Mouse (Mus musculus): ENCODE data around the gene Kmo. TPM values are rescaled to one million over a fixed set of nuclear protein-coding genes. Genes with fewer than 3 reads are reported as not detected.

Gene Kmo
- polyA plus RNA-seq, 1 experiment from 2014 or later: 26.5 TPM

DNA sequence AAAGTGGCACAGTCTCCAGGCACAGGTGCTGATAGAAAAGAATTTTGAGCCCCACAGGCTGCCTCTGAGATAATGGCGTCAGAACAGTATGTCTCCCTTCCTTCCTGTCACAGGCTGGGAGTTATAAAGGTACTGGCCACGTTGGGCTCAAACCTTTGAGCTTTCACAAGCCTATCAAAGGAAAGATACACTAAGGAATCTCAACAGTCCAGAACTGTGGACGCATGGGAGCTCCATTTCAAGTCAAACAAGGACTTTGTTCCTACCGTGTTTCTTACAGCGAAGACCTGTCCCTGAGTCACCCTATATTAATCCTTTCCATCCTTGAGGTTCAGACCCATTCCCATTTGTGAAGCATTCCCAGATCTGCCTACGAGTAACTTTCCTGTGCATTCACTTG is 57.3 kb downstream of the Kmo start:
- H3K4me3 ChIP-seq (ENCODE audit: low read depth, low read length): no peak overlapping the region
- no peaks in the 10 kb centered on the region for H3K9me3 ChIP-seq (ENCODE audit: low read length)
- no peak for DNase-seq
- H3K27me3 ChIP-seq (ENCODE audit: insufficient read depth, low read length): no peaks in the 10 kb centered on the region
- WGBS (ENCODE audit: insufficient replicate concordance): 74% methylated on average over 6 of the region's 6 CpGs
- H3K4me2 ChIP-seq (ENCODE audit: low read depth, low read length): no peak overlapping the region
- no peaks in the 10 kb centered on the region for H3K36me3 ChIP-seq (replicated peaks; ENCODE audit: insufficient read depth, low read length)
- H3K27ac ChIP-seq (ENCODE audit: low read depth): no peak overlapping the region
- TF ChIP-seq CTCF (IDR thresholded peaks at IDR 0.05; ENCODE audit: low read depth) (no peak), EP300 (IDR thresholded peaks at IDR 0.05; ENCODE audit: low read depth) (no peak)
- H3K4me1 ChIP-seq (ENCODE audit: insufficient read depth): no peaks in the 10 kb centered on the region
- ATAC-seq: no peak
- no peak overlapping the region for H3K9ac ChIP-seq (replicated peaks)

- DNase-seq (no peak), ATAC-seq (no peak)
- Histone ChIP-seq H3K9me3 (ENCODE audit: low read length) (no peaks in the 10 kb centered on the region), H3K4me2 (ENCODE audit: low read depth, low read length) (no peak overlapping the region), H3K27ac (ENCODE audit: low read depth) (no peak overlapping the region), H3K36me3 (replicated peaks; ENCODE audit: insufficient read depth, low read length) (peaks cover 5% of the 10 kb centered on the region; the same call in 1 of the 2 replicates), H3K27me3 (ENCODE audit: insufficient read depth, low read length) (no peaks in the 10 kb centered on the region), H3K9ac (replicated peaks) (no peak overlapping the region), H3K4me3 (ENCODE audit: low read depth, low read length) (no peak overlapping the region), H3K4me1 (ENCODE audit: insufficient read depth) (no peaks in the 10 kb centered on the region)
- 65% methylated on average over 5 of the region's 6 CpGs for WGBS (ENCODE audit: insufficient replicate concordance)
- TF ChIP-seq EP300 (IDR thresholded peaks at IDR 0.05; ENCODE audit: low read depth) (no peak), CTCF (IDR thresholded peaks at IDR 0.05; ENCODE audit: low read depth) (no peak)
Observed at GRCm38 (mm10) chr1:175680995-175681394, 60.8 kb downstream of the Kmo start.

DNA sequence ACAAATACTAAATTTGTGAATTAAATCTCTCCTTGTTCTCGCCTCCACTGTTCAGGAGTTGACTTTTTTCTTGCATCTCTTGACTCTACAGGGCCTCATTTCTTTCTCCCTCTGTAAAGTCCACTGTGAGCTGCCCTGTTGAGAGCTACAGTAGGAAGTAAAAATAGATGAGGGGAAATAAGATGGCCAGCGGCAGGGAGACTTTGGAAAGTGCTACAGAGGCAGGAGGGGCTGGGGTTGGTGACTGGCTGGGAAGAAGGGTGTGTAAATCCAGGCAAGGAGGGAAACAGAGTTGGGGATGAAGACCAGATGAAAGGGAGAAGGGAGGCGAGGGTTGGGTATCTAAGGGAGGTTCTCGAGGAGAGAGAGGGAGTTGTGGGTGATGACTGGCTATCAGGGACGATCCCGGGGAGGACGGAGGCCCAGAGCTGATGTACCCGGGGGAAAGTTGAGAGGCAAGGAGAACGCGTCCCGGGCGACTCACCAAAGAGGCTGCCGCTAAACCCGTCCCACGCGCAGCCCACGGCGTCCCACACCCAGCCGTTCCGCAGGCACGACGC is 71.6 kb downstream of the Kmo start:
- H3K27me3 ChIP-seq (ENCODE audit: insufficient read depth, low read length): no peaks in the 10 kb centered on the region
- TF ChIP-seq CTCF (IDR thresholded peaks at IDR 0.05; ENCODE audit: low read depth) (no peak), EP300 (IDR thresholded peaks at IDR 0.05; ENCODE audit: low read depth) (no peak)
- peaks cover 18% of the 10 kb centered on the region for H3K4me1 ChIP-seq (ENCODE audit: insufficient read depth)
- H3K4me3 ChIP-seq (ENCODE audit: low read depth, low read length): peak overlapping the region; percentile 82
- WGBS (ENCODE audit: insufficient replicate concordance): 2% methylated on average over 22 of the region's 22 CpGs
- DNase-seq (no peak), ATAC-seq (no peak)
- peak overlapping the region; percentile 86; the same call in 1 of the 2 replicates for H3K27ac ChIP-seq (ENCODE audit: low read depth)
- peak overlapping the region; percentile 88 for H3K9ac ChIP-seq (replicated peaks)
- no peaks in the 10 kb centered on the region for H3K9me3 ChIP-seq (ENCODE audit: low read length)
- peak overlapping the region; percentile 85 for H3K4me2 ChIP-seq (ENCODE audit: low read depth, low read length)
- H3K36me3 ChIP-seq (replicated peaks; ENCODE audit: insufficient read depth, low read length): peaks cover 8% of the 10 kb centered on the region; the same call in 1 of the 2 replicates

GRCm38 (mm10) chr1:175692246-175692996 is 72.2 kb downstream of the Kmo start, which contains the start of the genes Opn3 and Chml:
Gene Opn3, minus strand, starts transcription at chr1:175692776.
Gene Chml, minus strand, starts transcription at chr1:175692901.
- whole genome bisulfite sequencing (ENCODE audit: insufficient replicate concordance): 2% methylated on average over 39 of the region's 73 CpGs
- peak within 1 kb of the TSS; percentile 82 for H3K4me3 ChIP-seq (ENCODE audit: low read depth, low read length)
- H3K36me3 ChIP-seq (replicated peaks; ENCODE audit: insufficient read depth, low read length): peaks cover 8% of the 10 kb centered on the region; the same call in 1 of the 2 replicates
- H3K4me2 ChIP-seq (ENCODE audit: low read depth, low read length): peak within 1 kb of the TSS; percentile 85
- TF ChIP-seq EP300 (IDR thresholded peaks at IDR 0.05; ENCODE audit: low read depth): no peak; the same call in 1 of the 2 replicates
- no peak for TF ChIP-seq CTCF (IDR thresholded peaks at IDR 0.05; ENCODE audit: low read depth)
- H3K27me3 ChIP-seq (ENCODE audit: insufficient read depth, low read length): no peaks in the 10 kb centered on the region
- H3K4me1 ChIP-seq (ENCODE audit: insufficient read depth): peaks cover 18% of the 10 kb centered on the region
- ATAC-seq (peak; percentile 96), DNase-seq (peak; percentile 99)
- peak within 1 kb of the TSS; percentile 86 for H3K27ac ChIP-seq (ENCODE audit: low read depth)
- H3K9ac ChIP-seq (replicated peaks): peak within 1 kb of the TSS; percentile 88
- H3K9me3 ChIP-seq (ENCODE audit: low read length): no peaks in the 10 kb centered on the region

- Histone ChIP-seq H3K9me3 (ENCODE audit: low read length) (no peaks in the 10 kb centered on the region), H3K36me3 (replicated peaks; ENCODE audit: insufficient read depth, low read length) (peaks cover 2% of the 10 kb centered on the region; the same call in 1 of the 2 replicates), H3K27me3 (ENCODE audit: insufficient read depth, low read length) (no peaks in the 10 kb centered on the region), H3K9ac (replicated peaks) (peak overlapping the region; percentile 47), H3K4me1 (ENCODE audit: insufficient read depth) (peaks cover 18% of the 10 kb centered on the region), H3K27ac (ENCODE audit: low read depth) (0 out of 2 replicates have a peak overlapping the region, but pooled peaks have one; percentile 29), H3K4me2 (ENCODE audit: low read depth, low read length) (peak overlapping the region; percentile 85), H3K4me3 (ENCODE audit: low read depth, low read length) (peak overlapping the region; percentile 82)
- under 1% methylated on average over 17 of the region's 17 CpGs for WGBS (ENCODE audit: insufficient replicate concordance)
- DNase-seq (no peak), ATAC-seq (no peak)
- TF ChIP-seq EP300 (IDR thresholded peaks at IDR 0.05; ENCODE audit: low read depth) (no peak; the same call in 1 of the 2 replicates), CTCF (IDR thresholded peaks at IDR 0.05; ENCODE audit: low read depth) (no peak)
Observed at GRCm38 (mm10) chr1:175692997-175693361, 72.8 kb downstream of the Kmo start.

GRCm38 (mm10) chr1:175693429-175693960 is 73.3 kb downstream of the Kmo start:
- WGBS (ENCODE audit: insufficient replicate concordance): 31% methylated on average over 12 of the region's 12 CpGs

More at GRCm38 (mm10) chr1:175693429-175693960, 73.3 kb downstream of the Kmo start:
- peak overlapping the region; percentile 47; the same call in 1 of the 2 replicates for H3K9ac ChIP-seq (replicated peaks)
- H3K9me3 ChIP-seq (ENCODE audit: low read length): no peaks in the 10 kb centered on the region
- 0 out of 2 replicates have a peak overlapping the region, but pooled peaks have one; percentile 29 for H3K27ac ChIP-seq (ENCODE audit: low read depth)
- ATAC-seq (no peak), DNase-seq (peak; percentile 16)
- TF ChIP-seq CTCF (IDR thresholded peaks at IDR 0.05; ENCODE audit: low read depth) (no peak), EP300 (IDR thresholded peaks at IDR 0.05; ENCODE audit: low read depth) (no peak)
- H3K36me3 ChIP-seq (replicated peaks; ENCODE audit: insufficient read depth, low read length): no peaks in the 10 kb centered on the region
- H3K4me1 ChIP-seq (ENCODE audit: insufficient read depth): peaks cover 18% of the 10 kb centered on the region
- H3K27me3 ChIP-seq (ENCODE audit: insufficient read depth, low read length): no peaks in the 10 kb centered on the region
- H3K4me3 ChIP-seq (ENCODE audit: low read depth, low read length): peak overlapping the region; percentile 82
- peak overlapping the region; percentile 85 for H3K4me2 ChIP-seq (ENCODE audit: low read depth, low read length)

All from liver, postnatal 0 days (tissue).